Mouse (Mus musculus) limb, embryonic 13.5 days (tissue): ENCODE data around the gene Ccdc163. TPM values are rescaled to one million over a fixed set of nuclear protein-coding genes. Genes with fewer than 3 reads are reported as not detected.
A peak's percentile ranks its signal among the peaks of the same experiment; 100 is the strongest.

Source experiments
- ATAC-seq: fragments of 200-750 bp; cut with Nextera tagmentation; 2 replicates; pipeline ENCODE4 v1.8.0; 2017; ENCODE audit warnings: low read depth, moderate number of reproducible peaks, moderate TSS enrichment; ENCODE audit not compliant: low FRiP score
- H3K27ac ChIP-seq: fragments of 300-500 bp; sonication (generic); 2 replicates; pipeline ENCODE4 v1.5.1; 2015; ENCODE audit warnings: inconsistent platforms, mild to moderate bottlenecking, moderate library complexity
- H3K27me3 ChIP-seq: fragments of 300-500 bp; sonication (generic); 2 replicates; pipeline ENCODE4 v1.6.1; 2015; ENCODE audit warnings: mild to moderate bottlenecking, inconsistent platforms
- H3K36me3 ChIP-seq: fragments of 300-500 bp; sonication (generic); 2 replicates; pipeline ENCODE4 v1.6.1; 2015; ENCODE audit warnings: inconsistent platforms, mild to moderate bottlenecking, moderate library complexity
- H3K4me1 ChIP-seq: fragments of 300-500 bp; sonication (generic); 2 replicates; pipeline ENCODE4 v1.6.1; 2015; ENCODE audit warnings: inconsistent platforms
- H3K4me2 ChIP-seq: fragments of 300-500 bp; sonication (generic); replicated peaks from 2 replicates; pipeline ENCODE4 v1.6.1; 2015; ENCODE audit warnings: inconsistent platforms, mild to moderate bottlenecking, moderate library complexity
- H3K4me3 ChIP-seq: fragments of 300-500 bp; sonication (generic); 2 replicates; pipeline ENCODE4 v1.5.1; 2015; ENCODE audit warnings: moderate library complexity, mild to moderate bottlenecking, inconsistent platforms
- H3K9ac ChIP-seq: fragments of 300-500 bp; sonication (generic); 2 replicates; pipeline ENCODE4 v1.6.1; 2015; ENCODE audit warnings: mild to moderate bottlenecking, inconsistent platforms
- H3K9me3 ChIP-seq: fragments of 300-500 bp; sonication (generic); 2 replicates; pipeline ENCODE4 v1.6.1; 2016; ENCODE audit warnings: inconsistent platforms
- WGBS: fragments of 180-500 bp; shearing (Covaris S2); methylation state at CpG from one replicate; pipeline ENCODE4 v1.1.7; 2015; 5-methylcytosine and 5-hydroxymethylcytosine counted together
- polyA plus RNA-seq: library from polyadenylated mRNA; unstranded; fragments of >200 nt; fragmentation: Nextera tagmentation; extraction: Ambion mirVana; gene quantifications from 2 replicates; pipeline ENCODE4 v1.2.1, GENCODE M21; 2015

Gene Ccdc163
- polyA plus RNA-seq, 1 experiment from 2014 or later = 27.5 TPM

- no peak for ATAC-seq
- Histone ChIP-seq H3K27ac (no peak overlapping the region), H3K9ac (no peak overlapping the region), H3K36me3 (no peaks in the 10 kb centered on the region), H3K9me3 (no peaks in the 10 kb centered on the region), H3K4me1 (no peaks in the 10 kb centered on the region), H3K4me2 (no peak overlapping the region), H3K4me3 (no peak overlapping the region), H3K27me3 (no peaks in the 10 kb centered on the region)
- 70% methylated on average over 2 of the region's 2 CpGs for WGBS
These were observed 26.7 kb downstream of the Ccdc163 start for GRCm38 (mm10) chr4:116734996-116735395.

- no peaks in the 10 kb centered on the region for H3K27me3 ChIP-seq
- H3K27ac ChIP-seq = no peak overlapping the region
- ATAC-seq = no peak
- no peak overlapping the region for H3K9ac ChIP-seq
- no peak overlapping the region for H3K4me3 ChIP-seq
- no peaks in the 10 kb centered on the region for H3K4me1 ChIP-seq
- WGBS = 79% methylated on average over 9 of the region's 9 CpGs
- H3K36me3 ChIP-seq = peaks cover 4% of the 10 kb centered on the region; the same call in 1 of the 2 replicates
- no peaks in the 10 kb centered on the region for H3K9me3 ChIP-seq
- H3K4me2 ChIP-seq = no peak overlapping the region
These were observed 30.9 kb downstream of the Ccdc163 start for GRCm38 (mm10) chr4:116738972-116739751.

- H3K4me1 ChIP-seq = no peaks in the 10 kb centered on the region
- H3K9ac ChIP-seq = no peak overlapping the region
- no peak for ATAC-seq
- no peaks in the 10 kb centered on the region for H3K27me3 ChIP-seq
- H3K4me3 ChIP-seq = no peak overlapping the region
- H3K9me3 ChIP-seq = no peaks in the 10 kb centered on the region
- H3K36me3 ChIP-seq = no peaks in the 10 kb centered on the region; the same call in 1 of the 2 replicates
- 93% methylated on average over 2 of the region's 2 CpGs for WGBS
- no peak overlapping the region for H3K27ac ChIP-seq
- no peak overlapping the region for H3K4me2 ChIP-seq
These were observed 41.4 kb downstream of the Ccdc163 start for GRCm38 (mm10) chr4:116749750-116750149.

- 74% methylated on average over 2 of the region's 2 CpGs for WGBS
- no peak overlapping the region for H3K4me2 ChIP-seq
- H3K9me3 ChIP-seq = no peaks in the 10 kb centered on the region
- no peak overlapping the region for H3K27ac ChIP-seq
- no peaks in the 10 kb centered on the region; the same call in 1 of the 2 replicates for H3K36me3 ChIP-seq
- H3K9ac ChIP-seq = no peak overlapping the region; the same call in 1 of the 2 replicates
- H3K27me3 ChIP-seq = no peaks in the 10 kb centered on the region
- no peak overlapping the region for H3K4me3 ChIP-seq
- ATAC-seq = no peak
- H3K4me1 ChIP-seq = no peaks in the 10 kb centered on the region
These were observed 53.6 kb downstream of the Ccdc163 start for GRCm38 (mm10) chr4:116761914-116762313.

GRCm38 (mm10) chr4:116764001-116764400, 55.7 kb downstream of the Ccdc163 start:
- Histone ChIP-seq H3K9me3 (no peaks in the 10 kb centered on the region), H3K9ac (no peak overlapping the region), H3K4me2 (no peak overlapping the region), H3K4me3 (no peak overlapping the region), H3K27me3 (no peaks in the 10 kb centered on the region), H3K27ac (no peak overlapping the region), H3K4me1 (no peaks in the 10 kb centered on the region), H3K36me3 (no peaks in the 10 kb centered on the region)
- WGBS = 89% methylated on average over 5 of the region's 5 CpGs
- ATAC-seq = no peak

GRCm38 (mm10) chr4:116768510-116768909, 60.2 kb downstream of the Ccdc163 start:
- no peak for ATAC-seq
- Histone ChIP-seq H3K9ac (no peak overlapping the region), H3K27ac (no peak overlapping the region), H3K27me3 (no peaks in the 10 kb centered on the region), H3K36me3 (no peaks in the 10 kb centered on the region), H3K4me1 (no peaks in the 10 kb centered on the region), H3K9me3 (no peaks in the 10 kb centered on the region), H3K4me3 (no peak overlapping the region), H3K4me2 (no peak overlapping the region)
- 82% methylated on average over 5 of the region's 5 CpGs for WGBS

GRCm38 (mm10) chr4:116769060-116769459, 60.8 kb downstream of the Ccdc163 start:
- Histone ChIP-seq H3K27me3 (no peaks in the 10 kb centered on the region), H3K9me3 (no peaks in the 10 kb centered on the region), H3K36me3 (no peaks in the 10 kb centered on the region), H3K4me2 (no peak overlapping the region), H3K27ac (no peak overlapping the region), H3K9ac (no peak overlapping the region), H3K4me3 (no peak overlapping the region), H3K4me1 (no peaks in the 10 kb centered on the region)
- ATAC-seq = no peak

GRCm38 (mm10) chr4:116776391-116776790, 68.1 kb downstream of the Ccdc163 start:
- H3K9me3 ChIP-seq = no peaks in the 10 kb centered on the region
- no peaks in the 10 kb centered on the region for H3K27me3 ChIP-seq
- no peaks in the 10 kb centered on the region for H3K36me3 ChIP-seq
- H3K27ac ChIP-seq = no peak overlapping the region
- H3K9ac ChIP-seq = no peak overlapping the region
- 92% methylated on average over 5 of the region's 5 CpGs for WGBS
- no peak overlapping the region for H3K4me3 ChIP-seq
- no peak overlapping the region for H3K4me2 ChIP-seq
- no peaks in the 10 kb centered on the region for H3K4me1 ChIP-seq
- no peak for ATAC-seq

GRCm38 (mm10) chr4:116777079-116777478, 68.8 kb downstream of the Ccdc163 start:
- Histone ChIP-seq H3K9ac (no peak overlapping the region), H3K27me3 (no peaks in the 10 kb centered on the region), H3K36me3 (no peaks in the 10 kb centered on the region), H3K4me2 (no peak overlapping the region), H3K4me1 (no peaks in the 10 kb centered on the region), H3K4me3 (no peak overlapping the region), H3K27ac (no peak overlapping the region), H3K9me3 (no peaks in the 10 kb centered on the region)
- WGBS = 89% methylated on average over 3 of the region's 3 CpGs
- ATAC-seq = no peak

GRCm38 (mm10) chr4:116780541-116780940, 72.2 kb downstream of the Ccdc163 start:
- H3K9ac ChIP-seq = no peak overlapping the region
- no peak for ATAC-seq
- no peak overlapping the region for H3K4me2 ChIP-seq
- H3K4me1 ChIP-seq = no peaks in the 10 kb centered on the region
- 50% methylated on average over 2 of the region's 2 CpGs for WGBS
- no peaks in the 10 kb centered on the region for H3K27me3 ChIP-seq
- H3K36me3 ChIP-seq = no peaks in the 10 kb centered on the region
- no peaks in the 10 kb centered on the region for H3K9me3 ChIP-seq
- H3K4me3 ChIP-seq = no peak overlapping the region
- H3K27ac ChIP-seq = no peak overlapping the region

- Histone ChIP-seq H3K9me3 (no peaks in the 10 kb centered on the region), H3K27me3 (no peaks in the 10 kb centered on the region), H3K4me1 (no peaks in the 10 kb centered on the region), H3K9ac (no peak overlapping the region), H3K4me2 (no peak overlapping the region), H3K27ac (no peak overlapping the region), H3K36me3 (no peaks in the 10 kb centered on the region), H3K4me3 (no peak overlapping the region)
- 36% methylated on average over 2 of the region's 2 CpGs for WGBS
- no peak for ATAC-seq
These were observed 73.1 kb downstream of the Ccdc163 start for GRCm38 (mm10) chr4:116781366-116781765.

- Histone ChIP-seq H3K9ac (peak overlapping the region; percentile 1; the same call in 1 of the 2 replicates), H3K4me3 (no peak overlapping the region), H3K9me3 (no peaks in the 10 kb centered on the region), H3K36me3 (no peaks in the 10 kb centered on the region), H3K4me2 (no peak overlapping the region), H3K27me3 (no peaks in the 10 kb centered on the region), H3K27ac (no peak overlapping the region), H3K4me1 (no peaks in the 10 kb centered on the region)
- WGBS = 30% methylated on average over 8 of the region's 8 CpGs
- no peak for ATAC-seq
These were observed 73.9 kb downstream of the Ccdc163 start for GRCm38 (mm10) chr4:116782171-116782570.

- Histone ChIP-seq H3K4me1 (peaks cover 5% of the 10 kb centered on the region), H3K36me3 (no peaks in the 10 kb centered on the region), H3K27me3 (no peaks in the 10 kb centered on the region), H3K4me2 (no peak overlapping the region), H3K9me3 (no peaks in the 10 kb centered on the region), H3K4me3 (no peak overlapping the region), H3K27ac (no peak overlapping the region), H3K9ac (no peak overlapping the region)
- no peak for ATAC-seq
- 97% methylated on average over 1 of the region's 1 CpGs for WGBS
These were observed 78.3 kb downstream of the Ccdc163 start for GRCm38 (mm10) chr4:116786587-116786986.
